Mouse (Mus musculus): ENCODE results near the gene Atg101. TPM values are rescaled to one million over a fixed set of nuclear protein-coding genes. Genes with fewer than 3 reads are reported as not detected.

The Atg101 gene
- polyA plus RNA-seq, 1 experiment from 2014 or later, result 64.1 TPM

DNA sequence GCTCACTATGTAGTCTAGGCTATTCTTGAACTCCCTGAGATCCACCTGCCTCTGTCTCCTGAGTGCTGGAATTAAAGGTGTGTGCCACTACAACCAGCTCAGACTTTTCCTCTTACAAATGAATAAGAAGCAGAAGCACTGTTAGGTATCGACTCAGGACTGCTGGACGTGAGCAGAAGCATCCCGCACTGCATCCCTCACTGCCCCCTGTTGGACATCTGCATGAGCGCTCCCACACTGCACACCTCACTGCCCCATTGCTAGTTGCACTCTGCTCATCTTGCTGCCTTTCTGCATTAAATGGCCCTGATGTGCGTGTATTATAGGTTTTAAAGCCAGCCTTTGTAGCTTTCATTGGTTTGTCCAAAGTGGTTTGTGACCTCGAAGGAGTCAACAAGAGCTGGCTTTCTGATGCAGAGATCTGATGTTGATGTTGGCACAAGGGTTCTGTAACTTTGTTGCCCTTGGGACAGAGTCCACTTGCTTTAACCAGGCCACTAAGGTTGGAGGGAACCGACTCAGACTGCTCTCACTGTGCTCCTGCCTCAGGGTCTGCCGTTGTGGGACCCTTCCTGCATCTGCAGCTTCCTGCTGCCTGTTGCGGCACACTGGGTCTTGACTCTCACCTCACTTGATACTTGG lies 2.2 kb downstream of the Atg101 start:
- Histone ChIP-seq H3K36me3 (ENCODE audit: control insufficient read depth, insufficient read depth, low read length) (peaks cover 42% of the 10 kb centered on the region), H3K4me2 (replicated peaks; ENCODE audit: low read depth, low read length) (no peak overlapping the region), H3K9ac (replicated peaks; ENCODE audit: low read depth, low read length) (no peak overlapping the region), H3K4me1 (ENCODE audit: control insufficient read depth, insufficient read depth, low read length) (peaks cover 10% of the 10 kb centered on the region; the same call in 1 of the 2 replicates), H3K9me3 (ENCODE audit: control insufficient read depth, low read depth, low read length) (no peaks in the 10 kb centered on the region), H3K27me3 (ENCODE audit: control insufficient read depth, insufficient read depth, low read length) (no peaks in the 10 kb centered on the region), H3K27ac (ENCODE audit: low read length) (no peak overlapping the region), H3K4me3 (ENCODE audit: low read depth, low read length) (no peak overlapping the region)
- ATAC-seq (ENCODE audit: insufficient number of reproducible peaks, insufficient read depth, low FRiP score, low read depth), result no peak
- WGBS, result 67% methylated on average over 9 of the region's 9 CpGs

DNA sequence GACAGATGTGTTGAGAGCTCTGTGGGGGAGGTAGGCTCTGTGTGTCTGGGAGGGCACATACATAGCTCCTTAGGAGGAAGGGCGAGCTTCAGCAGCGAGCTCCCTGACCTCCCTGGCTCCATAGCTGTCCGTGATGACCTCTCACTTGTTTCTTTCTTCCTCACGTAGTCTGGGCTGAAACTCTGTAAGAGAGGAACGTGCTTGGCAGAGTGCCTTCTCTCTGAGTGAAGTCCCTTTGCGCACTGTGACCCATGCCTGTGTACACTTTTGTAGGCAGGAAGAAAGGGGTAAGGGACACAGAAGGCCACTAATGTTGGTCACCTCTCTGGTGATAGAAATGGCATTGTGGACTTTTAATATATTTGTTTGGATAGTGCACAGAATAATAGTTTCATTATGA lies 3.3 kb downstream of the Atg101 start:
- no peak overlapping the region for H3K9ac ChIP-seq (replicated peaks; ENCODE audit: low read depth, low read length)
- peaks cover 42% of the 10 kb centered on the region for H3K36me3 ChIP-seq (ENCODE audit: control insufficient read depth, insufficient read depth, low read length)
- H3K4me3 ChIP-seq (ENCODE audit: low read depth, low read length), result no peak overlapping the region
- H3K9me3 ChIP-seq (ENCODE audit: control insufficient read depth, low read depth, low read length), result no peaks in the 10 kb centered on the region
- peaks cover 10% of the 10 kb centered on the region; the same call in 1 of the 2 replicates for H3K4me1 ChIP-seq (ENCODE audit: control insufficient read depth, insufficient read depth, low read length)
- H3K27me3 ChIP-seq (ENCODE audit: control insufficient read depth, insufficient read depth, low read length), result no peaks in the 10 kb centered on the region
- H3K4me2 ChIP-seq (replicated peaks; ENCODE audit: low read depth, low read length), result no peak overlapping the region
- WGBS, result 89% methylated on average over 6 of the region's 6 CpGs
- ATAC-seq (ENCODE audit: insufficient number of reproducible peaks, insufficient read depth, low FRiP score, low read depth), result no peak
- no peak overlapping the region for H3K27ac ChIP-seq (ENCODE audit: low read length)

DNA sequence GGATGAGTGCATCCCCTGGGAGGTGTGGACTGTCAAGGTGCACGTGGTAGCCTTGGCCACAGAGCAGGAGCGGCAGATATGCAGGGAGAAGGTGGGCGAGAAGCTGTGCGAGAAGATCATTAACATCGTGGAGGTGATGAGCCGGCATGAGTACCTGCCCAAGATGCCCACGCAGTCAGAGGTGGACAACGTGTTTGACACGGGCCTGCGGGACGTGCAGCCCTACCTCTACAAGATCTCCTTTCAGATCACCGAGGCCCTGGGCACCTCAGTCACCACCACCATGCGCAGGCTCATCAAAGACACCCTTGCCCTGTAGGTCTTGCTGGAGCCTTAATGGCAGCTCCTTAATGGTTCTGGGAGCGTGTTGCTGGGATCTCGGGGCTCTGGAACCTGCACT lies 6.3 kb downstream of the Atg101 start:
- ATAC-seq (ENCODE audit: insufficient number of reproducible peaks, insufficient read depth, low FRiP score, low read depth), result no peak
- H3K27me3 ChIP-seq (ENCODE audit: control insufficient read depth, insufficient read depth, low read length), result no peaks in the 10 kb centered on the region
- H3K36me3 ChIP-seq (ENCODE audit: control insufficient read depth, insufficient read depth, low read length), result peaks cover 42% of the 10 kb centered on the region
- no peak overlapping the region for H3K27ac ChIP-seq (ENCODE audit: low read length)
- 95% methylated on average over 15 of the region's 15 CpGs for WGBS
- H3K4me1 ChIP-seq (ENCODE audit: control insufficient read depth, insufficient read depth, low read length), result peaks cover 21% of the 10 kb centered on the region; the same call in 1 of the 2 replicates
- no peak overlapping the region for H3K4me3 ChIP-seq (ENCODE audit: low read depth, low read length)
- no peaks in the 10 kb centered on the region for H3K9me3 ChIP-seq (ENCODE audit: control insufficient read depth, low read depth, low read length)
- no peak overlapping the region for H3K4me2 ChIP-seq (replicated peaks; ENCODE audit: low read depth, low read length)
- no peak overlapping the region for H3K9ac ChIP-seq (replicated peaks; ENCODE audit: low read depth, low read length)

DNA sequence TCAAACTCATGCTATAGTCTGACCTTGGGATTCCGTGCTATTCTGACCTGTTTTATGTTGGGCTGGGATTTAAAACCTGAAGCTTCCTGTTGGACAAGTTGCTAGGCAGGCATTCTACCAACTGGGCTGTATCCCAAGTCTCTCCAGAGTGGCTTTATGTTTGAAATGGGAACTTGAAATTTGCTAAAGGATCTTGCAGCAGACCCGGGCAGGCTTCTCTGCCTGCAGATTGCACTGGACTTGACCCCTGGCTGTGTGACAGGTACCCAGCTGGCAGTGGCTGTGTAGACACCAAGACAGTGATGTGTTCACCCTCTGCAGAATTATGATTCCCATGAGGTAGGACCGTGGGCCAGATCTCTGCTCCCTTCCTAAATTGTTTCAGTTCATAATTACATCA lies 7.9 kb downstream of the Atg101 start:
- peaks cover 20% of the 10 kb centered on the region; the same call in 1 of the 2 replicates for H3K4me1 ChIP-seq (ENCODE audit: control insufficient read depth, insufficient read depth, low read length)
- no peaks in the 10 kb centered on the region for H3K27me3 ChIP-seq (ENCODE audit: control insufficient read depth, insufficient read depth, low read length)
- H3K27ac ChIP-seq (ENCODE audit: low read length), result 0 out of 2 replicates have a peak overlapping the region, but pooled peaks have one; percentile 15
- no peaks in the 10 kb centered on the region for H3K9me3 ChIP-seq (ENCODE audit: control insufficient read depth, low read depth, low read length)
- WGBS, result 82% methylated on average over 3 of the region's 3 CpGs
- peaks cover 33% of the 10 kb centered on the region for H3K36me3 ChIP-seq (ENCODE audit: control insufficient read depth, insufficient read depth, low read length)
- H3K4me2 ChIP-seq (replicated peaks; ENCODE audit: low read depth, low read length), result no peak overlapping the region
- no peak overlapping the region for H3K9ac ChIP-seq (replicated peaks; ENCODE audit: low read depth, low read length)
- no peak for ATAC-seq (ENCODE audit: insufficient number of reproducible peaks, insufficient read depth, low FRiP score, low read depth)
- no peak overlapping the region for H3K4me3 ChIP-seq (ENCODE audit: low read depth, low read length)

DNA sequence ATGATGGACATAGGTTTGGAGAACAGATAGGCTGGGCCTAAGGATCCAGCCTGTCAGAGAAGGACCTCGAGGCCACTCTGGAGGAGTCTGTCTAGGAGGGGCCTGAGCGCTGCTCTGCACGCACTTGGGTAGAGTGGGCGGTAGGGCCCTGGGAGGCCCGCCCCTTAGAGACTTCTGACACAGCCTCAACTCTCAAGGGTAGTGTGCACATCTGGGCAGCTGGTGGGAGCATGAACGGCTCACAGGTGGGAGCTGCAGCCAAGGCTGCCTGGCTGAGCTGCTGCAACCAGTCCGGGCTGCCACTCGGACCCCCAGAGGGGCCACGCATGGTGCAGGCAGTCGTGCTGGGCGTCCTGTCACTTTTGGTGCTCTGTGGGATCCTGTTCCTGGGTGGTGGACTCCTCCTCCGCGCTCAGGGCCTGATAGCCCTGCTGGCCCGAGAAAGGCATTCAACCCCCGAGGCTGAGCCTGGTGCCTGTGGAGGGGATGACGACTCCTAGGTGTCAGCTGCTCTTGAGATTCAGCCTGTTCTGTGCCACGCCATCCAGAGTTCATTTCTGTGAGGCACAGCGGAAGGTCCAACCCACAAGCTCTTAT lies 9.1 kb downstream of the Atg101 start, which contains the start of gene 6030408B16Rik:
Gene 6030408B16Rik, plus strand, starts transcription at position 188 of the 597 bp plus-strand sequence.
- no peaks in the 10 kb centered on the region for H3K9me3 ChIP-seq (ENCODE audit: control insufficient read depth, low read depth, low read length)
- H3K27me3 ChIP-seq (ENCODE audit: control insufficient read depth, insufficient read depth, low read length), result no peaks in the 10 kb centered on the region
- peak; percentile 25; the same call in 1 of the 2 replicates for ATAC-seq (ENCODE audit: insufficient number of reproducible peaks, insufficient read depth, low FRiP score, low read depth)
- H3K27ac ChIP-seq (ENCODE audit: low read length), result peak within 1 kb of the TSS; percentile 91
- H3K4me1 ChIP-seq (ENCODE audit: control insufficient read depth, insufficient read depth, low read length), result peaks cover 22% of the 10 kb centered on the region
- WGBS, result 40% methylated on average over 18 of the region's 18 CpGs
- peaks cover 24% of the 10 kb centered on the region for H3K36me3 ChIP-seq (ENCODE audit: control insufficient read depth, insufficient read depth, low read length)
- peak within 1 kb of the TSS; percentile 41 for H3K4me2 ChIP-seq (replicated peaks; ENCODE audit: low read depth, low read length)
- peak within 1 kb of the TSS; percentile 15; the same call in 1 of the 2 replicates for H3K9ac ChIP-seq (replicated peaks; ENCODE audit: low read depth, low read length)
- peak within 1 kb of the TSS; percentile 25 for H3K4me3 ChIP-seq (ENCODE audit: low read depth, low read length)

DNA sequence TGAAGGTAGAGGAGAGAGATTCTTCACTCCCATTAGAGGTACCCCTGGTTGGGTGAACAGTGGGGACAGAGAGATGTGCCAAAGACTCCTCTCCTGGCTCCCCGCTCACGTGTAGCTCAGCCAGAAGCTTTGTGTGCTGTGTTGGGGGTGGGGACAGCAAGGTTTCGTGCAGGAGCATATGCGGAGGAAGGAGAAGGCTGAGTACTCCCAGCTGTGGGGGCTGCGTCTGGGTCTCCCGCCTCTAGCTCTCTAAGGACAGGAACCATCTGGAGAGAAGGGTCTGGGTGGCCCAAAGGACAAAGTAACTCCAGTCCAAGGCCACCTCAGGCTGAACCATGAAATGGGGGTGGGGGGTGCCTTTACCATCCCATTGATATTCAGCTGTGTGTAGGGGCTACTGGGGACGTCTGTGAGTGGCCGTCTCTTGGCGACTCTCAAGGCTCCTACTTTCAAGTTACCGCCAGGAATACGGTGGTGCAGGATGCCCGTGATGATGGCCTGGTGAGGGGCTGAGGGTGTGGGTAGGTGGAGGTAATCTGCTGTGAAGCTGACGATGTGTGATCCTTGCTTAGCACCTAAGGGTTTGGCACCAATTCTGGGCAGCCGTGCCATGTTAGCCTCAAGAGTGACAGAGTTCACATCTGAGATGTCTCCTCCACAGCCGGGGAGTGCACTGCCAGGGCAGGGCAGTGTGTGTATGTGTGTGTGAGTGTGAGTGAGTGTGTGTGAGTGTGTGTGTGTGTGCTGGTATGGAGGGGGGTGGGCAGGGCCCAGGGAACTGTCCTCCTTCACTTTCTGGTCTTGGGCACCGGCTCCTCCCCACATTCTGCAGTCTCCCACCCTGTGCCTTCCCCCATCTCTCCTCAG lies 10.2 kb downstream of the Atg101 start:
- 24% methylated on average over 16 of the region's 16 CpGs for WGBS
- H3K4me2 ChIP-seq (replicated peaks; ENCODE audit: low read depth, low read length), result peak overlapping the region; percentile 41
- H3K27me3 ChIP-seq (ENCODE audit: control insufficient read depth, insufficient read depth, low read length), result no peaks in the 10 kb centered on the region
- peaks cover 25% of the 10 kb centered on the region for H3K4me1 ChIP-seq (ENCODE audit: control insufficient read depth, insufficient read depth, low read length)
- H3K4me3 ChIP-seq (ENCODE audit: low read depth, low read length), result peak overlapping the region; percentile 25
- ATAC-seq (ENCODE audit: insufficient number of reproducible peaks, insufficient read depth, low FRiP score, low read depth), result peak; percentile 71; the same call in 1 of the 2 replicates
- 0 out of 2 replicates have a peak overlapping the region, but pooled peaks have one; percentile 25 for H3K9ac ChIP-seq (replicated peaks; ENCODE audit: low read depth, low read length)
- H3K27ac ChIP-seq (ENCODE audit: low read length), result peak overlapping the region; percentile 91
- peaks cover 18% of the 10 kb centered on the region for H3K36me3 ChIP-seq (ENCODE audit: control insufficient read depth, insufficient read depth, low read length)
- H3K9me3 ChIP-seq (ENCODE audit: control insufficient read depth, low read depth, low read length), result no peaks in the 10 kb centered on the region

DNA sequence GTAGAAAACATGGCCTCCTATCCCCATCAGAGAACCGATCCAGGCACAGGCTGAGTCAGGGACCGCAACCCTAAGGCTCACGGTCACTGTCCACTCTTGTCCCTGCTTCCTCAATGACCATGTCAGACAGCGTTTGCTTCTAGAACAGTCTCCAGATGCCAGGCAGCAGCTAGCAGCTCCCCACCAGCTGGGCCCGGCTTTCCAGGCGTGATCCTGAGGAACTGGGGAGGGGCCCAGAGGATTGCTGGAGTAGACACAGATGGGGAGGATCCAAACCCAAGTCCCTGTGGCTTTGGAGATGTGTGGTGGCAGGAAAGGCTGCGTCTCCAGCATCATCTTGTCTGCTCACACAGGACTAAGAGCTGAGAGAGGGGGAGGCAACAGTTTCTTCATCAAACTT lies 11.0 kb downstream of the Atg101 start:
- no peak overlapping the region for H3K4me3 ChIP-seq (ENCODE audit: low read depth, low read length)
- peaks cover 11% of the 10 kb centered on the region for H3K36me3 ChIP-seq (ENCODE audit: control insufficient read depth, insufficient read depth, low read length)
- no peaks in the 10 kb centered on the region for H3K27me3 ChIP-seq (ENCODE audit: control insufficient read depth, insufficient read depth, low read length)
- peaks cover 25% of the 10 kb centered on the region for H3K4me1 ChIP-seq (ENCODE audit: control insufficient read depth, insufficient read depth, low read length)
- peak overlapping the region; percentile 41 for H3K4me2 ChIP-seq (replicated peaks; ENCODE audit: low read depth, low read length)
- ATAC-seq (ENCODE audit: insufficient number of reproducible peaks, insufficient read depth, low FRiP score, low read depth), result no peak
- peak overlapping the region; percentile 91 for H3K27ac ChIP-seq (ENCODE audit: low read length)
- H3K9me3 ChIP-seq (ENCODE audit: control insufficient read depth, low read depth, low read length), result no peaks in the 10 kb centered on the region
- 59% methylated on average over 7 of the region's 7 CpGs for WGBS
- H3K9ac ChIP-seq (replicated peaks; ENCODE audit: low read depth, low read length), result no peak overlapping the region

DNA sequence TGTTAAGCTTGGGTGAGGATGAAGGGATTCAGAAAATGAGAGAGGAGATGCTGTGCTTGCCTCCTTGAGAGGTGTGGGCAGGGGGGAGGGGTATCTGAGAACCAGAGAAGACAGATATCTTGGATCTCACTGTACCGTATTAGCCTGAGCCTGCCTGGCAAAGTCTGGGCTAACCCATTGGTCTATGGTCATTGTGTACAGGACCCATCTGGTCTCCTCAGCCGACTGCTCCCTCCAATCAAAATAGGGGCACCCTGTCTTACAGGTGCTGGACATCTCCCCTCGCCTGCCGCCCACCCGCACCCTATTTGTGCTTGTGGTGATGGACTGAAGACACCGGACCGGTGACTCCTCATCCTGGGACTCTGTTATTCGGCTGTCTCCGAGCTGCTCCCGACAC lies 11.5 kb downstream of the Atg101 start:
- Histone ChIP-seq H3K4me2 (replicated peaks; ENCODE audit: low read depth, low read length) (no peak overlapping the region; the same call in 1 of the 2 replicates), H3K27me3 (ENCODE audit: control insufficient read depth, insufficient read depth, low read length) (no peaks in the 10 kb centered on the region), H3K9ac (replicated peaks; ENCODE audit: low read depth, low read length) (no peak overlapping the region), H3K27ac (ENCODE audit: low read length) (peak overlapping the region; percentile 91; the same call in 1 of the 2 replicates), H3K9me3 (ENCODE audit: control insufficient read depth, low read depth, low read length) (no peaks in the 10 kb centered on the region), H3K36me3 (ENCODE audit: control insufficient read depth, insufficient read depth, low read length) (peaks cover 7% of the 10 kb centered on the region; the same call in 1 of the 2 replicates), H3K4me1 (ENCODE audit: control insufficient read depth, insufficient read depth, low read length) (peaks cover 25% of the 10 kb centered on the region), H3K4me3 (ENCODE audit: low read depth, low read length) (no peak overlapping the region)
- no peak for ATAC-seq (ENCODE audit: insufficient number of reproducible peaks, insufficient read depth, low FRiP score, low read depth)
- WGBS, result 87% methylated on average over 10 of the region's 10 CpGs

All from stomach, embryonic 14.5 days (tissue).